Mouse (Mus musculus) spleen, postnatal 14 days (tissue): Measurements from ENCODE around the gene Xkr8.
"Not testable (repeated sequence)": the region's sequence is repeated elsewhere in the genome, so short reads cannot be mapped to it uniquely, and the experiment has no call there.

Experiments
- DNase-seq, 2 experiments: peaks; one replicate each; pipeline ENCODE4 v3.0.0; 2021 to 2022; ENCODE audit warnings: low spot score in 2 of 2

Gene Xkr8

DNA sequence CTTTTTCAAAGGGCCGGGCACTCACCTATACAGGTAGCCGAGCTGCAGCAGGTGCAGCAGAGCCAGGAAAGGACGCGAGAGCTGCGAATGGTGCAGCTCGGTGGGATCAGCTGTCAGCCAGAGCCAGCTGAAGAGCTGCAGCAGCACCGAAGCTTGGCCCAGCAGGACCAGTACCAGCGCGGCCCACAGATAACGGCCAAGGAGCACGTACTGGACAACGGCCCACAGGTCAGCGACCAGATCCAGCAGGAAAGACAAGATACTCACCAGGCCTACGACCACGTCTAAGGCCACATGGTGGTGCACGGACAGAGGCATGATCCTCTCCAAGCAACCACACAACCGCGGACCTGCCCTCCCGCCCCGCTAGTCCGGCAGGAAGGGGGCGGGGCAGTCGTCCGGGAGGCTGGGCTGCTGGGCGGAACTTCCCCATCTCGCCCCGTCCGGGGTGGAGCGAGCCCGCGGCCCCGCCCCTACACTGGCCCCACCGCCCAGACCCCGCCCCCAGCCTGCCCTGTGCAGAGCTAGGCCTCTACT, at the start of gene Xkr8:
Gene Xkr8 (minus strand): TSS at position 399 of the 537 bp plus-strand sequence.
- DNase-seq, result peak; percentile 83 to 87

DNA sequence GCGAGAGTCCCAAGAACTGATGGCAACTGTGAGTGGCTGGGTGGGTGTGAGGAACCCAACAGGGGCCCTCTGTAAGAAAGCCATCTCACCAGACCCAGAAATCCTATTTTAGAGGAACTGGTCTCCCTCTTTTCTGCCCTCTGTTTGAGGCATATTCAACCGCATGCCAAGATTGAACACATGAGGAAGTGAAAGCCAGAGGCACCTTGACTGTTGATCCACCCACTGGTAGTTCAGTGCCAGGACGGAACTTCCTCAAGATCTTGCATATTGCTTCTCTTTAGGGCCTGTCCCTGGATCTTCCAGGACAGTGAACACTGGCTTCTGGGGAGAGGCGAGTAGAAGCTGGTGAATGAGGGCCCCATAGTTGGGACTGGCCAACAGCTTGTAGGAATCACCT, 47.9 kb upstream of the Xkr8 start:
- no peak for DNase-seq

DNA sequence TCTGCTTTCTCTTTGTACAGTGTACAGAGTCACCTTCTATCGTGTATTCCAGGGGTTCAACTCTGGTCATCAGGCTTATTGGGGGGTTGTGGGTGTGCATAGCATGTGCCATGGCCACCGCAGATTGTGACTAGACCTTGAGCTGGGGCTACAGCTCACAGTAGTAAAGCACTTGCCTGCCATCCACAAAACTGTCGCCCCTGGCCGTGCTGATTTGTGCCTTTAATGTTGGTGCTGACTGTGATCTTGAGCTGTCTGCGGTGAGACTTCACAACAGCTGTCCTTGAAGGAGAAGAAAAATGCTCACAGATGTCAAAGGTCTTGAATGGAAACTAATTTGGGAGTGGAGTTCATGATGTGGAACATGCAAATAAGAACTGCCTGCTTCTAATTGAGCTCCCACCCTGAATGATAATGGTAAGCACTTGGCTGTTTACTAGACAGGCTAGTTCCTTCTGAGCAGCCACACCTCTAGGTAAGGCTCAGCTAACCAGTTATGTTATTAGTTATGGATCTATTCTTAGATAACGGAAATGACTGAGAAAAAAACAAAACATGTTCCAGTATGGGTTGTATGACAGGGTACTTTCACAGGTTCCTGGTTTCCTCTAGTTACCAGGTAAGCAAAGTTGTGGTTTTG, 46.3 kb upstream of the Xkr8 start:
- DNase-seq, result no peak

DNA sequence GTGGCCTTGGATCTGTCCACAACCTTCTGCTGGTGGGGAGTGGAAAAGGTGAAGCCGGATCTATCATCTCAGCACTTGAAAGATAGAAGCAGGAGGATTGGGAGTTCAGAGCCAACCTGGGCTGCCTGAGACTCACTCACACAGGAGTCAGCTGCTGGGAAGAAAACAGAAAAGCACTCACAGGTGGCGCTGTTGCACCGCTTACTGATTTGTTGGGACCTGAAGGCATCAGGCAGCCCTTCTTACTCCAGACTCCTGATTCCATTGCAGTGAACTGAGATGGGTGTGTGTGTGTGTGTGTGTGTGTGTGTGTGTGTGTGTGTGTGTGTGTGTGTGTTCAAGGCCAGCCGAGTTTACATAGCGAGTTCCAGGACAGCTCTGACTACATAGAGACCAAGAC, 44.4 kb upstream of the Xkr8 start:
- DNase-seq, result peak; percentile 65 to 76

DNA sequence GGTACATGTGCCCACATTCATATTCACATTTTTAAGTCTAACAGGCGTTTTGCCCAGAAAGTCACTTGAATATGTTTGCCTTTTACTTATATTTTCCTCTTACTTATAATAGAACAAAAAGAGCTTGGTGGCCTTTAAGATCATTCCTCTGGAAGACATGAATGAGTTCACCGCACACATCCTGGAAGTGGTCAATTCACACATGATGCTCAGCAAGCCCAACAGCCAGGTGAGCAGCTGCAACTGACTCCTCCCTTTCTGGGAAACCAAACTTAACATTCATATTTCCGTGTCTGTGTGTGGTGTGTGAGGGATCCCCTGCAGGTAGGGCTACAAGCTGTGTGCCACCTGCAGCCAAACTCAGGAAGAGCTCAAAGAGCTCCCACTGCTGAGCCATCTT, 42.6 kb upstream of the Xkr8 start:
- DNase-seq, result no peak

DNA sequence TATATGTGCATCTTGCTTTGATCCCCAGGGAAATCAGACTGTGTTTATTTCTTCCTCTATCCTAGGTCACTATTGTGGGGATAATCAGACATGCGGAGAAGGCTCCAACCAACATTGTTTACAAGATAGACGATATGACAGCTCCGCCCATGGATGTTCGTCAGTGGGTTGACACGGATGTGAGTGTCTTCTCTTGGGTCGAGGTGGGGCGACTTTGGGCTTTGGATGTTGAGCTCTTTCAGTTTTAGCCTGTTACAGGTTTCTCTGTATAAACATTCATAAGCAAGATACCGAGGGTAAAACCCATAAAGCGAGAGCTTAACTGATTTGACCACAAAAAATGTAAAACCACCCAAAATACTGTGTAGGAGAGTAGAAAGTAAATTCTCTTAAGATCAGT, 39.4 kb upstream of the Xkr8 start:
- no peak for DNase-seq

DNA sequence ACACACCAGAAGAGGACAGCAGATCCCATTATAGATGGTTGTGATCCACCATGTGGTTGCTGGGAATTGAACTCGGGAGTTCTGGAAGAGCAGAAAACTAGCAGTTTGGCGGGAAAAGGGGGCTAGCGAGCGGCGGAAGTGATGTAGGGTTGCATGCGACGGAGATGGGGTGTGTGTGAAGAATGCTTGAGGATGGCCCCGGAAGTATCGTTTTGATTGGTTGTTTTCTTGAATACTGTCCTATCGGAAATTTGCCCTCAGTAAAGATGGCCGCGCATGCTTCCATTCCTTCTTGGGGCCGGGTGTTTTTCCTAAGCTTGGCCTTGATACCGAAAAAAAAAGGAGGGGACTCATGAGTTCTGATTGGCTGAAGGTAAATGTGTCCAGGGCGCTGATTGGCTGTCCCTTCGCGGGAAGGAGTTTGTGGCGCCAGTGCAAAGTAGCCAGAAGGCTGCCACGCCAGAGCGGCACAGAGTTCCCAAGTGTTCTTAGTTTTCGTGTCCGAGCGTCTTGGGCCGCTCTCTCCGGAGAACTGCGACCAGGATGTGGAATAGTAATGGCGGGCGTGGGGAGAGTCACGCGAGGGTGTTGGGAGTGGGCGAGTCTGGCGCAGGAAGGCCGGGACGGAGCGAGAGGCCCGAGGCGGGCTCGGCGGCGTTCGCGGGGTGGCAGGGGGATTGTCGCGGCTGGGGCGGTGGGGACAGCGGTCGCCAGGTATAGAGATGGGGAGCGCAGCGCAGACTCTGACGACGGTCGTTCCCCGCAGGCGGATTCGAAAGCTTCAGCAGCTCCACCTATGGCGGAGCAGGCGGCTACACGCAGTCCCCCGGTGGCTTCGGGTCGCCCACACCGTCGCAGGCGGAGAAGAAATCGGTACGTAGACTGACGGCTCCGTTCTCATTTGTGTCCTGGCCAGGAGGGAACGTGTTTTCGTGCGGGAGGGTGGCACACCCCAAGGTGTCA, 35.8 kb upstream of the Xkr8 start, which contains the start of gene Rpa2:
Gene Rpa2 (plus strand): TSS at position 419 of the 963 bp plus-strand sequence.
- peak; percentile 95 to 96 for DNase-seq

DNA sequence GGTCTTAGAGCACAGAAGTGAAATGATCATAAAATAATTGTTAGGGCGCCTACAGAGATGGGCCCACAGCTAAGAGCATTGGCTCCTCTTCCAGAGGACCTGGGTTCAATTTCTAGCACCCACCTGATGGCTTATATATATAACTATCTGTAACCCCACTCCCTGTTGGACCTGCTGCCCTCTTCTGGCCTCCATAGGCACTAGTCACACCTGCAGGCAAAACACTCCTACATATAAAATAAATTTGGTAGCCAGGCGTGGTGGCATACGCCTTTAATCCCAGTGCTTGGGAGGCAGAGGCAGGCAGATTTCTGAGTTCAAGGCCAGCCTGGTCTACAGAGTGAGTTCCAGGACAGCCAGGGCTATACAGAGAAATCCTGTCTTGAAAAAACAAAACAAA, 30.8 kb upstream of the Xkr8 start:
- not testable (repeated sequence) for DNase-seq

DNA sequence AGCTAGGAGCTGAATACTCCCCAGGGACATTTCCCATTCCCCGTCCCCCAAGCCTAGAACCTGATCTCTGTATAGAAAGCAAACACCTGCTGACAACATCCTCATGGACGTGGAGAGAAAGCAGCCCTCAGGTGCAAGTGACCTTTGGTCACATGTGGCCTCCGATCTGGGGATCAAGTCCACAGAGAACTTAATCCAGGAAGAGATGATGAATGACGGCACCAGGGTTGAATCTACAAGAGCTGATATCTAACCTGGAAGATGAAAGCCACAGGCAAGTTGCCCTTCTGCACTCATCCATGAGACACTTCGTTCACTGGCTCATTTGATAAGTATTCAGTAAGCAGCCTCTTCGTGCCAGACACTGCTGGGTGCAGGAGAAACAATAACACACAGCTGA, 30.3 kb upstream of the Xkr8 start:
- DNase-seq, result no peak

DNA sequence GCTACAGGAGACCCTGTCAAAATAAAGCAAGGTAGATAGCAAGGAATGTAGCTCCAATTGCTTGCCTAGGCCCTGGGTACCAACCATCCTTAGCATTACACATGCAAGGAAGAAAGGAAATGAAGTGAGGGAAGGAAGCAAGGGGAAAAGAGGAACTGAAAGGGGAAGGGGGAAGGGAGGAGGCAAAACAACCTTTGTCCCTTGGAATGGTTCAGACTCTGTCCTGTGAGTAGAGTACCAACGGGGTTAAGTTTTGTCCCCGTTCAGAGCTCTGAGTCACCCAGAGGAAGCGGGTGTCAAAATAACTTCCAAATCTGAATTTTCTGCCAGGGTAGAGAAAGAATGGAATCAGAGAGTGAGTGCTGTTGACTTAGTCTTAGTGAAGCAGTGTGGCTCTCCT, 27.9 kb upstream of the Xkr8 start:
- DNase-seq, result no peak

DNA sequence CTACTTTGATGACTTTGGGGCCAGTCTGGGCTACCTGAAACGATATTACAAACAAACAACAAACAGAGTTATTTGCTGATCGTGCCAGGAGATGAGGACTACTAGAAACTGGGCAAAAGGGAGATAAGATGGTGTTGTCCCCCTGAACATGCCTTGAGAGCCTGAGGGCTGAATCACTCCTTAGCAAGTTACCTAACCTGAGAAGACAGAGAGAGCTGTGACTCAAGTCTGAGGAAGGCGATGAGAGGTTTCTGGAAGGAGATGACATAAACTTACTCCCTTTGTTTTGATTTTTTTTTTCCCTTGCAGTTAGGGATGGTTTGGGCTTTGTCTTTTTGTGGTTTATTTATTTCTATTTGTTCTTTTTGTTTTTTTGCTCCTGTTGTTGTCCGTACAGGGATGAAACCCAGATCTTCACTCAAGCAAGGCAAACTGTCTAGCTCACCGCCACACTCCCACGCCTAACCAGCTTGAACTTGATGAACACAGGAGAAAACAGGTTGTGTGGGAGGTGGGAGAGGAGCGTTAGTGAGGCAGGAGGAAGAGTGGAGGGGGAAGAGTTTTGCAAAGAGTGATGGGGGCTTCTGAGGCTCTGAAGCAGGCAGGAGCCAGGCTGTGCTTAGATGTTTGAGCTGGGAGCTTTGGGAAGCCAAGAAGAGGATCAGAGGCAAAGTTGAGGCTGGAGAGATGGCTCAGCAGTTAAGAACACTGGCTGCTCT, 25.4 kb upstream of the Xkr8 start:
- no peak for DNase-seq

DNA sequence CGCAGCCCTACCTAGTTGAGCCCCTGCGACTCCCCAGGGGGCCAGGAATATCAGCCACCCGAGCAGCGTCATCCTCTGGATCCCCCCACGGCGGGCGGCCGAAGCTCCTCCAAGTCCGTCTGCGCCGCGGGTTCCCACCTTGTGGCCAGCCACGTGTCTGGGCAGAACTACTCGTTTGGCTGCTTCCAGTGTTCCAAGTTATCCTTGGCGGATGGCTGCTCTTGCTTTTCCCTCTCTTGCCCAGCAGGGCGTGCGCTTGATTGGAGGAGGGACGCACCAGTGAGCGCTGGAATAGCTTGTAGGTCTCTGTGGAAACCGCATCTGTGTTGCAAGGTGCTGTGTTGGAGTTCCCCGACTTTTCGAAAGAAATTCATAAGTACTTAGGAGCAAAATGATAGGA, 24.6 kb upstream of the Xkr8 start, which contains the start of gene Smpdl3b:
Gene Smpdl3b (minus strand): TSS at position 279 of the 400 bp plus-strand sequence.
- no peak for DNase-seq

DNA sequence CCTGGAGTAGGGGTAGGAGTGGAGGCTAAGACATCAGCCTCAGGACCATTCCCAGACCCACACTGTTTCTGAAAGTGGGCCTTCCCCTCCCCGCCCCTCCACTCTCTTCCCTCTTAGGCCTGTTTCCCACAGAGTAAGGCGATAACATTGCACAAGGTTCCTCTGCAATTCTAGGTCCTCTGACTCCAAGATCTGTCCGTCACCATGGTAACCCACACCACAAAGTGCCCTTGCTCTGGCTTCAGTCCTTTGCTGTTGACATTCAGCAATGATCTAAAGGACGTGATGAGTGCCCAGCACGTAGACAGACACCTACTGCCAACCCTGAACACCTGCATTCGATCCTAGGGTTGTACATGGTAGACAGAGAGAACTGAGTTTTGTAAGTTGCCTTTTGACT, 20.6 kb upstream of the Xkr8 start:
- no peak for DNase-seq

DNA sequence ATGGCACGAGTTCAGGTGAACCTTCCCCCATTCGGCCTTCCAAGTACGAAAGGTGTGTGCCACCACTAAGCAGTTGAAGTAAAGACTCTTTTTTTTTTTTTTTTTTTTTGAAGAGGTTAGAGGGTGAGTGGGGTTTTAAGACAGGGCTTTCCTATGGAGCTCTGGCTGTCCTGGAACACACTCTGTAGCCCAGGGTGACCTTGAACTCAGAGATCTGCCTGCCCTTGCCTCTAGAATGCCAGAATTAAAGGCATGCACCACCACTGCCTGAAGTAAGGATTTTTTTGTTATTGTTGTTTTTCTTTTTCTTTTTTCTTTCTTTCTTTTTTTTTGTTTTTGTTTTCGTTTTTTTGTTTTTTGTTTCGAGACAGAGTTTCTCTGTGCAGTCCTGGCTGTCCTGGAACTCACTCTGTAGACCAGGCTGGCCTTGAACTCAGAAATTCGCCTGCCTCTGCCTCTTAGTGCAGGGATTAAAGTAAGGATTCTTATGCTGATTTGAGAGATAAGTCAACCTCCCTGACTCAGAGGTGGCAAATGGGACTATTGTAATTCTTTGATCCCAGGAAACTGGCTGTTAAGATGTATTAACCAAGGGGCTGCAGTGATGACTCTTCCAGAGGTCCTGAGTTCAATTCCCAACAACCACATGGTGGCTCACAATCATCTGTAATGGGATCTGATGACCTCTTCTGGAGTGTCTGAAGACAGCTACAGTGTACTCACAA, 17.1 kb upstream of the Xkr8 start:
- DNase-seq, result no peak

DNA sequence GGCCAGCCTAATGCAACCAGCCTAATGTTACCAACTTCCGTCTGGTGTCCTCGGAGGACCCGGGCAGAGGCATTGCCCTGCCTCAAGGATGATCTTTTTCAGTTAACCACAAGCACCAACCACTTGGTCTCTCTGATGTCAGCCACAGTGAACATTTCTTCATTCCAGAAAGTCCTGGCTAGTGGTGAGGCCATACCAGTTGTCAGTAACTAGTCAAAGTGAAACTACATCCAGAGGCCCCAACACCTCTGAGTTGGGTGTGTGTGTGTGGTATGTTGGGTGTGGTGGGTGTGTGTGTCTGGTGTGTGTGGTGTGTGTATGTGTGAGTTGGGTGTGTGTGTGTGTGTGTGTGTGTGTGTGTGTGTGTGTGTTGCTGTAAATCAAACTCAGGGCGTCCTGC, 16.4 kb upstream of the Xkr8 start:
- no peak for DNase-seq

DNA sequence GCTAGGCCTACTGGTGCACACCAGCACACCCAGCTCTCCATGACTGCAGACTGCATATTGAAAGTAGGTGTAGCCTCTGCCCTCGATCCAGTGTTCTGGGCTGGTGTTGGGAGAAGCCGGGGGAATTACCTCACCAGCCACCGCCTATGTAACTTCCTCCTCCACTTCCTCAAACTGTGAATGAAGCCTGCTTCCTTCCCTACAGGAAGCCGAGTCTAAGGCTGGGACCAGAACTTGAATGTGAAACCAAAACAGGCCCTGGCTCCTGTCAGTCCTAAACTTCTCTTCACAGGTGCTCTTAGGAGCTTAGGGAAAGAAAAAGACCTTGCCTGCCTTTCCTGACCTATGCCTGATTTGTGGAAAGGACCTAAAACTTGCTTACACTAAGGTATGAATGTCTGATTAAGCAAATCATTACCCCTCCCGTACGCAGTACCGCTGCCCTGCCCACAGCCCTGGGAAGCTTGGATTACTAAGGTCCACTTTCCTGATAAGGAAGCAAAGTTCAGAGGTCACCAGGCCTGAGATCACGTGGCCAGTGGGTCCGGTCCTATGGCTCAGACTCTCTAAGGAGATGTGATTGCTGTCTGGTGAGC, 15.4 kb upstream of the Xkr8 start:
- peak in 1 of 2 experiments; percentile 22 for DNase-seq

DNA sequence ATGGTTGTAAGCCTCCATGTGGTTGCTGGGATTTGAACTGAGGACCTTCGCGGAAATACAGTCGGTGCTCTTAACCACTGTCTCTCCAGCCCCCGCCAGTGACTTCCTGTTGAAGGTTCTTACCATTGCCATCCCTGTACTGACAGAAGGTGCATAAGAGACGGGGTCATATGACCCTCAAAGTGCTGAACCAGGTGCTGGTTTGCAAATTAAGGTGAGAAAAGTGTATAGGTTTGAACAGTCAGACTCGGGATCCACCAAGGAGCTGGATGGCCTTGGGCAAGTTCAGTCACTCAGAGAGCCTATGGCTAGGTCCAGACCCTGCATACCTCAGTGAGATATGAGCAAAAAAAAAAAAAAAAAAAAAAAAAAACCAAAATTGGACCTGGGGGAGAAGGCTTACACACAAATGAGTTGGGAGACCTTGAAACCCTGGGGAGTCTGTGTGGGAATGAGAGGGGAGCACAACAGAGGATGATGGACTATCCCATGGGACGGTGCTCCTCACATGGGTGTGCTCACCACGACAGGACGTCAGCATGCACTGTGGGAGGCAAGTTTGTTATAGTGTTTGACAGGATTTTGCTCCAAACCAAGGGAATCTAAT, 14.7 kb upstream of the Xkr8 start:
- DNase-seq, result no peak

DNA sequence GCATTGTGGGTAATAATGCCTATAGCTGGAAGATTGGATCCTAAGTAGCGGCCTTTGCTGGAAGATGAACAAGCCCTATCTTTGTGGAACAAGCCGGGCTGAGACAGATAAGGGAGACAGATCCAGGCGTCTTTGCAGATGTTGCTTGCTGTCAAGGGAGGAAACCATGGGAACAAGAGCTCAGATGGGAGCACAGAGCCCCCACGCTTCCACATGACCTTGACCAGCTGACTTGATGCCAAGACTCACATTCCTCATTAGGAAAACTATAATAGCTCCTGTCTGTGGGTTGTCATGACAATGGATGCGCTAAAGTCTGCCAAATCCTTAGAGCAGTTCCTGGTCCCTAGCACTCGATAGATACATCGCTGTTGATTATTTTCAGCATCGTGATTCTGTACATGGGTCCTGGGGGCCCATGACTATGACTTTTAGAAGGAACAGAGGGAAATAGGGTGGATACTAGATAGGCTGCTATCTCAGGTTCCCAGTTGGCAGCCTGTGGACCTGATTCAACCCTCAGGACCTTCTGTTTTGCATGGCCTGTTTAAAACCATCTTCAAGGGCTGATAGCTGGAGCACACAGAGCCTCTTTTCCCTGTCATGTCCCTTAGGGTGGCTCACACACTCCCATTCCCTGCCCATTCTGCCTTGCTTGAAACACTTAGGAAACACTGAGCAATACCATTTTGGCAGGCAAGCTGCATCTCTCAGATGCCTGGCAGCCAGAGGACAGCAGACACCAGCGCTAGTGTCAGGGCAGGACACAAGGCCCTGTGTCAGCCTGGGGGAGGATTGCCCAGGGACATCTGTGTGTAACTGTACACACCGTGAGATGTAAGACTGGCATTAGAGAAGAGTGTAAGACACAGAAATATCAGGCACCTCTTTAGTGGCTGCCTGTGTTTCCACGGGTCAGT, 11.9 kb upstream of the Xkr8 start:
- no peak for DNase-seq

DNA sequence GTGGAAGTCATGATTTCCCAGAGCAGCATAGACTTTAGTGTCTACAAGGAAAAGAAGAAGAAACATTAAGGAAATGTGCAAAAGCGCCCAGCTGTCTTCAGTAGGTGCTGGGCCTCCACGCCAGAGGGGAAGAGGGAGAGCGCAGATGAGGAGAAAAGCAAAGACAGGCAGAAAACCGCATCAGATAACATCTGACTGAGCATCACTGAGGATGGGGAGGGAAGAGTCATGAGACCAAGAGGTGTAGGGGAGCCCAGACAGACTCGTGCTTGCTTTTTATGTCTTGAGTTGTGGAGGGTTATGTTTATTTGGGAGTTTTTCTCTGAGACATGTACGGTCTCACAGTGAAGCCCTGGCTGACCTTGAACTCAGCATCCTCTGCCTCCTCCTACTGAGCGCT, 9.1 kb upstream of the Xkr8 start:
- no peak for DNase-seq
